Mouse (Mus musculus) right cerebral cortex, postnatal 10 days (tissue): ENCODE measurements around the gene Rpl27.
"Not testable (repeated sequence)": the region's sequence is repeated elsewhere in the genome, so short reads cannot be mapped to it uniquely, and the experiment has no call there.

Experiments
- DNase-seq, 2 experiments: peaks; one replicate each; pipeline ENCODE4 v3.0.0; 2021; ENCODE audit warnings: low spot score in 2 of 2

Rpl27 gene

GRCm38 (mm10) chr11:101468263-101468688 is 26.2 kb downstream of the Rpl27 start:
- DNase-seq, result no peak

GRCm38 (mm10) chr11:101468731-101469130 is 26.6 kb downstream of the Rpl27 start:
- no peak for DNase-seq

DNA sequence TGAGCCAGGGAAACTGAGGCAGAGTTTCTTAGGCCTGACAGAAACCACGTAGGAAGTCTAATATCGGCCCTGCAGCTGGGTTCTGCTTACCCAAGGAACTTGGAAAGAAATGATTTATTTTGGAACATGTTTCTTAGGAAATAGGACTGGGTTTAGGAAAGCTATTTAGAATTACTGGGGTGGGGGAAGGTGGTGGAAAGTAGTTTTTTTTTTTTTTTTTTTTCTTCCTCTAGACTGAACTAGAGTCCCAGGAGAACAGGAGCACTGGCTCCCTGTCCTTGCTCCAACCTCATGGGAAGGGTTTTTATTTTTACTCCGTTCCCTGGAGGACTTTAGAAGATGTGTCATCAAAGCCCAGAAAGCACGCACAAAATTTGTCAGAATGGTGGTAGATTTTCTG is 27.1 kb downstream of the Rpl27 start:
- no peak for DNase-seq

DNA sequence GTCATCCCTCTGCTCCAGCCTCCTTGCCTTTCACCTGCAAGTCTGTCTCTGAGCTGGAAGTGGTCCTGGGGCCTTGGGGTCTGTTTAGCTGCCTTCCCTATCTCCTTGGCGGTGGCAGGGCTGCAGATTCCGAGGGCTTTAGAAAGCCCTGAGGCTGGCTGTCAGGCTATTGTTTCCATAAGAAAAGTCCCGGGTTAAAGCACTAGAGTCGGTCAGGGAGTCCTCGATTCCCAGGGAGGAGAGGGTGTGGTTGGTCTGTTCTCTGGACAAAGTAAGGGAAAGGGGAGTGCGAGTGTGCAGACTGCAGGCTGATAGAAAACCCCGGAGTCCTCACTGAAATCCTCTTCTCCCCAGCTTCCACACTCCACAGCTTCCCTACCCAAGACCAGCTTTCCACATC is 28.1 kb downstream of the Rpl27 start:
- DNase-seq, result no peak

DNA sequence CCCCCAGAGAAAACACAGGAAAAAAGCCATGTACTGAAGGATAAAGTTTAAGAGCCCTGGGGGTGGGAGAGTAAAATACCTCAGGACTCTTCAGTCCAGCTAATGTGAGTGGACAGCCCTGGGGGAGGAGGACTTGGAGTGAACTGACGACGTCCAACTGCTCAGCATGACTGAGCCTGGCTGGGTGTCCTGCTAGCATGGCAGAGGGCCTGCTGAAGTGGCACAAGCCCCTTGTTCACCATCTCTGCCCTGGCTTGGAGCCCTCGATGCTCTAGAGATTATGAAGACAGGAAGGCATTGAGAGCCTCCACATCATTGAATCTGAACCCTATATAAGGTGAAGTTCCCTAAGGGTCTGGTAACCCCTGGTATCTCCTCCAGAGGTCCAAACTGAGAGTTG is 29.8 kb downstream of the Rpl27 start:
- DNase-seq, result no peak

DNA sequence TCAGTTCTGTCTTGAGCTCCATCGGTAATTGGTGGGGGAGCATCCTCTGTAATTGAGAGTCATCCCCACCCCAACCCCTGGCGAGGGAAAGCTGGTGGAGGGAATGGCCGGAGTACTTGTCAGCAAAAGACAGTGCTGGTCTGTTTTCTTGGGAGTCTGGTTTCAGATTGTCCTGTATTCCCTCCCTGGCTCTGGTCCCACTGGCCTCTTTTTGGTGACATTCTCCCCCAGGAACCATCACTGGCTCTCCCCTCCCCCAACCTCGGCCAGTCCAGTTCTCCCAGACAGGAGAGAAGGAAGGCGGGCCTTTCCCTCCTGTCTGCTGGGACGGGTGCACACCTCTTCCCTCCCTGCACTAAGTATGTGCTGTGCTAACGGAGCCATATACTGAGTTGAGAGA is 30.2 kb downstream of the Rpl27 start:
- peak; percentile 72 to 79 for DNase-seq

- DNase-seq, result not testable (repeated sequence)
These were observed 31.6 kb downstream of the Rpl27 start for GRCm38 (mm10) chr11:101473686-101474085.

DNA sequence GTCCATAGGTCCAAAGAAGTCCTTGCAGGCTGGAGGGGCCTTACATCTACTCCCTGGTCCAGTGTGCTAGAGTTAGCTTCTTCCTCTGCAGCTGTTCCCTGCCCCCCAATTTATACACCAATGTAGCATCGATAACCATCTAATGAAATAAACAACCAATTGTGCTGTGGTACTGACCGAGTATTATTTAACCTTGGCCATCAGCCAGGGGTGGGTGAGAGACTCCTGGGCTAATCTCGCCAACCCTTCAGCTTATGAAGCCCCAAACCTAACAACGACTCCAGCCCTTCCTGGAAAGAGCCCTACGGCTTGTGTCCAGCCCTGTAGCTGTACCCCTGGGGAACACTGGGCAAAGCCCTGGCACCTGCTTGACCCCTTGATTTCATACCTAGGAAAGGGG is 32.2 kb downstream of the Rpl27 start:
- no peak for DNase-seq

DNA sequence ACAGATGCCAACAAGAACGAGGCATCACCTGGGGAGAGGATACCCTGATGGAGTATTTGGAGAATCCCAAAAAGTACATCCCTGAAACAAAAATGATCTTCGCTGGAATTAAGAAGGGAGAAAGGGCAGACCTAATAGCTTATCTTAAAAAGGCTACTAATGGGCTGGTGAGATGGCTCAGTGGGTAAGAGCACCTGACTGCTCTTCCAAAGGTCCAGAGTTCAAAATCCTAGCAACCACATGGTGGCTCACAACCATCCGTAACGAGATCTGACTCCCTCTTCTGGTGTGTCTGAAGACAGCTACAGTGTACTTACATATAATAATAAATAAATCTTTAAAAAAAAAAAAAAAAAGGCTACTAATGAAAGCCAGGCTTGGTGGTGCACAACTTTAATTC is 34.3 kb downstream of the Rpl27 start:
- DNase-seq, result not testable (repeated sequence)

DNA sequence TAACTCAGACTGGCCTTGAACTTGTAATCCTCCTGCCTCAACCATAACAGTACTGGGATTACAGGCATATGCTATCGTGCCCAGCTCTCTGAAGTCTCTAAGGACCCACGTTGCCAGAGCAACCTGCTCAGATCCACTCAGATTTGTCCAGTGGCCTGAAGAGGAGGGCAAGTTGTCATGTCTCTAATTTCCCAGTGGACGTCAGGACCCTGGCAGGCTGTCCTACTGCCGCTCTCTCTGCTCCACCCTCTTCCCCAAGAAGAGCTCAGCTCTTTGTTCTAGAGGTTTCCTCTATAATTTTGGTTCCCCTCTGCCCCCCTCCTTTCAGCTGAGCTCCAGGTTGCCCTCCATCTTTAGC is 35.1 kb downstream of the Rpl27 start:
- DNase-seq, result no peak

DNA sequence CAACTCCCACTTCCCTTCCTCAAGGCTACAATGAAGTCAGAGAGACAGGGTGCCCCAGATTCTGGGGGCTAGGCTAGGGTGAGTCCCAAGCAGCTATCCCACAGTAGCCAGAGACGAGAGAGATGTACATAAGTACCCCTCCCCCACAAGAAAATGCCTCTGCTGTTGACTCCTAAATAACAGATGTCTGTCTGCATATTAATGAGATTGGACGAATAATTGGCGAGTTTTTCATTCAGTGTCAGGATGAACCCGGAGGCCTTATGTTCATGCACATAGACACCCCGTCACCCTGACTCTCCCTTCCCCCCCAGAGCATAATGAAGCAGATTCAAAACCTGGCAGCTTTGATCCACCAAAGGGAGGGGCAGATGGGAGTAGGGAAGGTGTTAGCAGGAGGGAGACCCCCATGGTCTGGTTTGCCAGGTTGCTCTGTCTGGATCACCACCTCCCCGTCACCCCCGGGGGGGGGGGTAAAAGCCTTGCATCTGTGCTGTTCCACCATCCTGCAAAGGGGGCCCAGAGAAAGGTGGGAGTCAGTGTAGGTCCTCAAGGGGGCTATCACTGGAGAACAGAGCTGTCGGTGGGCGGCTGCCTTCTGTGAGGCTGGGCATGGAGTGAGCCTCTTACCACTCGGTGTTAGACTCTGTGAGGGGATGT is 35.6 kb downstream of the Rpl27 start:
- DNase-seq, result no peak

GRCm38 (mm10) chr11:101479171-101479635 is 37.1 kb downstream of the Rpl27 start:
- peak; percentile 52 to 61 for DNase-seq

GRCm38 (mm10) chr11:101480912-101481311 is 38.8 kb downstream of the Rpl27 start:
- DNase-seq, result no peak

DNA sequence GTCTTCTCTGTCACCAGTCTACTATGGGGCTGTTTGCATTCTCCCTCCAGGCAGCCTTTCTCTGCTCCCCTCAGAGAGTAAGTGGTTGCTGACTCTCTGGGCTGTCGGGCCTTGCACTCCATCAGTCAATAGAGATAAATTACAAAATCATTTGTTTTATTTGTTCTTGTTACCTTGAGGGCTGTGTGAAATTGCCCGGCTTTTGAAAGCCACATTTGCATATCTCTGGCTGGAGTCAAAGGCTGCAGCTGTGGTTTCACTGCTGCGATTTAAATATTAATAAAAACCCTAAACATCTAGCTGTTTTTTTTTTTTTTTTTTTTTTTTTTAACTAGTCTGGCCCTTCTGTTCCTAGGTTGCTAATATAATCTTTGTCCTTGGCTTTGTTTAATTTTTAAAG is 41.7 kb downstream of the Rpl27 start:
- DNase-seq, result no peak

DNA sequence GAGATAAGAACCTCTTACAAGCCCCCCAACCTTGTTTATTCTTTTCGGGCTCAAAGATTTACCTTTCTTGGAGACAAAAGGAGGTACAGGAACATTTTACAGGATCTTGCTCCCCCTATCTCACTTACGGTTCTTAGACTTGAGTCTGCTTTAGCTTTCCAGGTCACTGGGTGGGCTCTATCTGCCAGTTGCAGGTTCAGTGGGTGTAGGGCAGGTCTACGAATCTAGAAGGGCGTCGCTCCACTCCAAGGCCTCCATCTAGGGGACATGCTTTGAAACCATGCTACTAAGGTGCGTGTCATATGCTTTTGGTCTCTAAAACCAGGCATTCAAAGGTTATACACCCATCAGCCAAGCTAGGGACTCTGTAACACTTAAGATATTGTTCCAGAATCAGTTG is 42.1 kb downstream of the Rpl27 start:
- DNase-seq, result no peak

DNA sequence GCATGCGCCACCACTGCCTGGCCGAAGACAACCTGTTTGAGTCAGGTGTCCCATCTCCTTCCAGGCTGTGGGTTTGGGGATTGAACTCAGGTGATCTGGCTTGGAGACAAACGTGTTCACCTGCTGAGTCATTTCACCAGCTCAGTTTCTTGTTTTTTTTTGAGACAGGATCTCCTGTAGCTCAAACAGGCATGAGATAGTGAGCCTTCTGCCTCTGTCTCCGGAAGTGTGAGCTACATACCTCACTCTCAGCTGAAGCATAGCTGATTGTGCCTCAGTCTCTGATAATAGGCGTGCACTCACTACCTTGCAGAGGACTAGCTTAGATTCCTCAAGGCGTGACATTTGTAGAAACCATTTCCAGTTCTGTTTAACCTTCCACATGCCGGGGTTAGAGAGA is 42.7 kb downstream of the Rpl27 start:
- no peak for DNase-seq

DNA sequence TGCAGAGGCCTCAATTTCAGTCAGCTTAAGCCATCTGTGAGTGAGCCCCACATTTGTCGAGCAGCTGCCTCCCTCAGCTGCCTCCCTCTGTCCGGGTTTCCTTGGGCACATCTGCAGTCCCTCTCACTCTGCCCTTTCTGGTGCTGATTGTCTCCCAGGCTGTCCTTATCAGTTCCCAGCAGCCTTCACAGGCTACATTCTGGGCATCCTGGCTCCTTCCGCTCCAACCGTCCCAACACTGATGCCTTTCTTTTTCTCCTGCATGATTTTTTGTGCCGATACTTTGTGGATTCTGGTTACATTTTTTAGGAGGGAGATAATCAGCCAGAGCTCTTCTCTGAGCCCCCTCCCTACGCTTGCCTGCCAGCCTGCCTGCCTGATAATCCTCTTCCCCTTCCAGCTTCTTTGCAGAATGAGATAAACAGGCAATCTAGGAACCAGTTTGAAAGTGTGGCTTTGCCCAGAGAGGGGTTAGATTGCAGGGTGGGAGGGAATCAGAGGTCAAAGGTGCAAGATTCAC is 43.5 kb downstream of the Rpl27 start:
- DNase-seq, result no peak

DNA sequence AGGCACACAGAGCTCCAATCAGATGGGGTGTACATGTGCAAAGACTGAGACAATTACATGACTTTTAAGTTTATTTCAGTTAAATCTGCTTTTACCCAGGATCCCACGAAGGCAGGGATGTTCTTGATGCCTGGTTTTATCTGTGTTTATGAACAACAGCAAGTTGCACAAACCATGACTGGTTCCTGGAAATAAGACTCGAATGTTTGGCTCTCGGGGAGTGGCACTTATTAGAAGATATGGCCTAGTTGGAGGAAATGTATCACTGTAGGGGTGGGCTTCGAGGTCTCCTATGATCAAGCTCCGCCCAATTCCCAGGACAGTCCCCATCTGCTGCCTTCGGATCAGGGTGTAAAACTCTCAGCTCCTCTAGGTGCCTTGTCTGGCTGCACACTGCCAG is 44.0 kb downstream of the Rpl27 start:
- no peak for DNase-seq
